Mouse (Mus musculus) midbrain, embryonic 16.5 days (tissue): ENCODE measurements at regions not wholly inside any gene's neighbourhood (a gene's known extent, or its start where the extent isn't known, plus 50 kb on each side); places are given as distances from the start of the nearest gene placed in this dataset.

Experiments
- ATAC-seq: fragments of 200-750 bp; cut with Nextera tagmentation; 2 replicates; pipeline ENCODE4 v1.8.0; 2017; ENCODE audit warnings: moderate TSS enrichment
- H3K27ac ChIP-seq: fragments of 300-500 bp; sonication (generic); 2 replicates; pipeline ENCODE4 v1.5.1; 2014; ENCODE audit warnings: mild to moderate bottlenecking, low read length, mixed read lengths
- H3K27me3 ChIP-seq: fragments of 300-500 bp; sonication (generic); 2 replicates; pipeline ENCODE4 v1.6.1; 2014; ENCODE audit warnings: low read depth, low read length, mixed read lengths; ENCODE audit not compliant: control insufficient read depth, insufficient read depth
- H3K36me3 ChIP-seq: fragments of 300-500 bp; sonication (generic); 2 replicates; pipeline ENCODE4 v1.6.1; 2014; ENCODE audit warnings: mild to moderate bottlenecking, low read length, moderate library complexity, mixed read lengths; ENCODE audit not compliant: control insufficient read depth, insufficient read depth
- H3K4me1 ChIP-seq: fragments of 300-500 bp; sonication (generic); 2 replicates; pipeline ENCODE4 v1.6.1; 2014; ENCODE audit warnings: mild to moderate bottlenecking, low read length, mixed read lengths; ENCODE audit not compliant: control insufficient read depth, insufficient read depth
- H3K4me2 ChIP-seq: fragments of 300-500 bp; sonication (generic); 2 replicates; pipeline ENCODE4 v1.6.1; 2014; ENCODE audit warnings: mild to moderate bottlenecking, low read length, mixed read lengths
- H3K4me3 ChIP-seq: fragments of 300-500 bp; sonication (generic); 2 replicates; pipeline ENCODE4 v1.5.1; 2014; ENCODE audit warnings: low read depth, mild to moderate bottlenecking, low read length, moderate library complexity, mixed read lengths
- H3K9ac ChIP-seq: fragments of 300-500 bp; sonication (generic); 2 replicates; pipeline ENCODE4 v1.6.1; 2014; ENCODE audit warnings: low read depth, low read length, mixed read lengths
- H3K9me3 ChIP-seq: fragments of 300-500 bp; sonication (generic); replicated peaks from 2 replicates; pipeline ENCODE4 v1.6.1; 2014; ENCODE audit warnings: mild to moderate bottlenecking, low read length, mixed read lengths; ENCODE audit not compliant: control insufficient read depth, poor library complexity, severe bottlenecking
- WGBS: fragments of 180-500 bp; shearing (Covaris S2); extraction: QIAGEN DNeasy Blood & Tissue Kit; methylation state at CpG from one replicate; pipeline ENCODE4 v1.1.7; 2014; 5-methylcytosine and 5-hydroxymethylcytosine counted together

DNA sequence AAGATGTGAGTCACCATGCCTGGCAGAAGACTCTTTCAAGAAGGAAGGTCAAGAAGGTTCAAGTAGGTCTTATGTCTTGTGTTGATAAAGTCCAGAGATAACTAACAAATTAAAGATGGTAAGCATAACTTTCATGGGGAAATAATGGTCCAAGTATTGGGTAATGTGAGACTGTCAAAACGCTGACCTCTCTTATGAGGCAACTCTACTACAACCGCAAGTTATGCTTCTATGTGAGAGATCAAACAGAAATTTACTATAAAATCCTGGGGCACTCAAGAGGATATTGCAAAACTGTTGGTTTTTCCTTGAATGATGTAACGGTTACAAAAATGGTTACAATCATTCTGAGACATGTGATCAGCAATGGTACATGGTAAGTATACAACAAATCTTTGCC lies 192.6 kb upstream of the Kit start:
- Histone ChIP-seq H3K9ac (no peak overlapping the region), H3K9me3 (no peaks in the 10 kb centered on the region), H3K36me3 (no peaks in the 10 kb centered on the region), H3K27ac (no peak overlapping the region), H3K27me3 (no peaks in the 10 kb centered on the region), H3K4me3 (no peak overlapping the region), H3K4me2 (no peak overlapping the region), H3K4me1 (peaks cover 5% of the 10 kb centered on the region; the same call in 1 of the 2 replicates)
- no peak for ATAC-seq
- 91% methylated on average over 3 of the region's 3 CpGs for WGBS

- Histone ChIP-seq H3K9me3 (no peaks in the 10 kb centered on the region), H3K4me1 (peaks cover 3% of the 10 kb centered on the region; the same call in 1 of the 2 replicates), H3K4me3 (no peak overlapping the region), H3K4me2 (peak overlapping the region; percentile 32; the same call in 1 of the 2 replicates), H3K36me3 (no peaks in the 10 kb centered on the region), H3K27ac (no peak overlapping the region), H3K9ac (0 out of 2 replicates have a peak overlapping the region, but pooled peaks have one; percentile 10), H3K27me3 (no peaks in the 10 kb centered on the region)
- WGBS, result 40% methylated on average over 13 of the region's 13 CpGs
- no peak for ATAC-seq
Measured at GRCm38 (mm10) chr5:75387886-75388454, 186.7 kb upstream of the Kit start.

- Histone ChIP-seq H3K27ac (no peak overlapping the region), H3K4me2 (no peak overlapping the region), H3K9ac (no peak overlapping the region), H3K9me3 (no peaks in the 10 kb centered on the region), H3K36me3 (no peaks in the 10 kb centered on the region), H3K4me1 (peaks cover 3% of the 10 kb centered on the region; the same call in 1 of the 2 replicates), H3K4me3 (no peak overlapping the region), H3K27me3 (no peaks in the 10 kb centered on the region)
- ATAC-seq, result no peak
- WGBS, result 91% methylated on average over 7 of the region's 7 CpGs
Measured at GRCm38 (mm10) chr5:75388699-75389260, 185.9 kb upstream of the Kit start.

DNA sequence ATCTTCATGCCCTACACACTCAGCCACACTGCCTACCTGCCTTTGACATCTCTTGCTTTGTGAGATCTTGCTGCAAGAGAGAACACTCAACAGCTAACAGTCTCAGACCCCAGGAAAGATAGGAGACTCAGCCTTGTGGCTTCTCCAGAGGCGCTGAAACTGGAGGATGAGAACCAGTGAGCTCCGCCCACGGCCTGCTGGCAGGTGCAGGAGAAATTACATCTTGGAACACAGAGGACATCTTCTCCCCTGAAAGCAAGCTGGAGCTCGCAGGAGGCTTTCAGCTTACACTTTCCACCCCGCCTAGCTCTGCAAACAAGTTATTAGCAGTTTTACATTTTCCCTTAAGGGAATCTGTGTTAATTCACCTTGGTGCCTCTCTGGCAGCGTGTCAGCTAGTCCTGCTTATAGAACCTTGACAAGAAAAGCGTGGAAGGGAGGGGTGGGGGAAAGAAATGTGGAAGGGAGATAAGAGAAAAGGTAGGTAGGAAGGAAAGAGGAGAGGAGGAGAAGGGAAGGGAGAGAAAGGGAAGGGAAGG lies 185.2 kb upstream of the Kit start:
- no peak overlapping the region for H3K4me3 ChIP-seq
- 59% methylated on average over 7 of the region's 7 CpGs for WGBS
- ATAC-seq, result no peak

GRCm38 (mm10) chr5:75398820-75399219 lies 175.9 kb upstream of the Kit start:
- no peak for ATAC-seq
- Histone ChIP-seq H3K4me3 (no peak overlapping the region), H3K4me2 (no peak overlapping the region), H3K36me3 (no peaks in the 10 kb centered on the region), H3K9me3 (no peaks in the 10 kb centered on the region), H3K27ac (no peak overlapping the region), H3K27me3 (no peaks in the 10 kb centered on the region), H3K9ac (no peak overlapping the region), H3K4me1 (no peaks in the 10 kb centered on the region; the same call in 1 of the 2 replicates)
- 63% methylated on average over 5 of the region's 5 CpGs for WGBS

More for the DNA sequence above, 185.2 kb upstream of the Kit start:
- H3K27me3 ChIP-seq, result no peaks in the 10 kb centered on the region
- H3K9me3 ChIP-seq, result no peaks in the 10 kb centered on the region
- H3K27ac ChIP-seq, result no peak overlapping the region
- H3K4me1 ChIP-seq, result peaks cover 3% of the 10 kb centered on the region; the same call in 1 of the 2 replicates
- H3K36me3 ChIP-seq, result no peaks in the 10 kb centered on the region
- H3K4me2 ChIP-seq, result no peak overlapping the region
- no peak overlapping the region for H3K9ac ChIP-seq

GRCm38 (mm10) chr5:75401734-75402133 lies 173.0 kb upstream of the Kit start:
- Histone ChIP-seq H3K27ac (no peak overlapping the region), H3K27me3 (no peaks in the 10 kb centered on the region), H3K4me2 (no peak overlapping the region), H3K9ac (no peak overlapping the region), H3K9me3 (no peaks in the 10 kb centered on the region), H3K4me1 (peaks cover 7% of the 10 kb centered on the region), H3K36me3 (no peaks in the 10 kb centered on the region), H3K4me3 (no peak overlapping the region)
- peak; percentile 67 for ATAC-seq
- whole genome bisulfite sequencing, result 18% methylated on average over 3 of the region's 3 CpGs

DNA sequence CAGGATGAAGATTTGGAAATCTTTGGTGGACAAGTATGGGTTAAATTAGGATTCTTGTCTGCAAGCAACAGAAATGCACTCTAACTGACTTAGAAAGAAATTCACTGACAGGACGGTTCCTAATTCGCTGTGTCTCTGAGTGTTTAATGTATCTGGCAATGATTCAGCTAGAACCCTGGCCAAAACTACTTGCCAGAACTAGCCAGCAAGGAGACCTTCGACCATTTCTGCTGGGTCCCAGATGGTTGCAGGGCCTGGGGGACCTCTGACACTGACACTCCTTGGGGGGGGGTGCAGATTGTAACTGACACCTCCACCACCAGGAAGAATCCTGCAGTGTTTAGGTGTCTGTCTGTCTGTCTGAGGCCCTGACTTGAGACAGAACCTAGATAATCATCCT lies 172.1 kb upstream of the Kit start:
- Histone ChIP-seq H3K4me2 (no peak overlapping the region), H3K27ac (no peak overlapping the region), H3K4me3 (no peak overlapping the region), H3K9ac (no peak overlapping the region), H3K27me3 (peaks cover 3% of the 10 kb centered on the region; the same call in 1 of the 2 replicates), H3K9me3 (no peaks in the 10 kb centered on the region), H3K36me3 (no peaks in the 10 kb centered on the region), H3K4me1 (peaks cover 7% of the 10 kb centered on the region)
- no peak for ATAC-seq
- whole genome bisulfite sequencing, result 63% methylated on average over 3 of the region's 3 CpGs

DNA sequence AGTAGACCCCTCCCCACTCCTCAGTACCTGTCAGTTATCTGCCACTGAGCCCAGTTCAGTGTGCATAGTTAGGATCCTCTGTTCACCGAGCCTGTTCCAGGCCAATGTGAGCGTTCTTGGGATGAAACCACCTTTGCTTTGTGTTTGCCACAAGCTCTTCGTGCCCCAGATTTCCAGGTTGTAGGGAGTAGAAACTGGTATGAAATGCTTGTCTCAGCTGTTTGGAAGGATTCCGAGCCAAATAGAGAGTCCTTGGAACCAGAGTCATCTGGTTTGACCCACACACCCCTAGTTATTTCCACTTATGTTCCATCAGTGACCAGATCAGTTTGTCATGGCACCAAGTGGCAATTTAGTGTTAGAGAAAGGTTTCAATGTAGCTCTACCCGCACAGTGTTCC lies 171.2 kb upstream of the Kit start:
- Histone ChIP-seq H3K27ac (no peak overlapping the region), H3K9me3 (no peaks in the 10 kb centered on the region), H3K9ac (no peak overlapping the region), H3K4me1 (peaks cover 7% of the 10 kb centered on the region), H3K27me3 (peaks cover 3% of the 10 kb centered on the region; the same call in 1 of the 2 replicates), H3K36me3 (no peaks in the 10 kb centered on the region), H3K4me3 (no peak overlapping the region), H3K4me2 (no peak overlapping the region)
- no peak for ATAC-seq
- WGBS, result 91% methylated on average over 5 of the region's 5 CpGs

GRCm38 (mm10) chr5:75404601-75405285 lies 170.0 kb upstream of the Kit start:
- peaks cover 3% of the 10 kb centered on the region; the same call in 1 of the 2 replicates for H3K27me3 ChIP-seq
- no peaks in the 10 kb centered on the region for H3K9me3 ChIP-seq
- H3K4me3 ChIP-seq, result no peak overlapping the region
- no peaks in the 10 kb centered on the region for H3K36me3 ChIP-seq
- ATAC-seq, result no peak
- H3K4me2 ChIP-seq, result no peak overlapping the region
- peaks cover 7% of the 10 kb centered on the region for H3K4me1 ChIP-seq
- WGBS, result 37% methylated on average over 9 of the region's 9 CpGs
- H3K9ac ChIP-seq, result no peak overlapping the region
- no peak overlapping the region for H3K27ac ChIP-seq
